Comparison of ENCODE assay signal across 18 mouse cellular contexts in the genomic region with DNA sequence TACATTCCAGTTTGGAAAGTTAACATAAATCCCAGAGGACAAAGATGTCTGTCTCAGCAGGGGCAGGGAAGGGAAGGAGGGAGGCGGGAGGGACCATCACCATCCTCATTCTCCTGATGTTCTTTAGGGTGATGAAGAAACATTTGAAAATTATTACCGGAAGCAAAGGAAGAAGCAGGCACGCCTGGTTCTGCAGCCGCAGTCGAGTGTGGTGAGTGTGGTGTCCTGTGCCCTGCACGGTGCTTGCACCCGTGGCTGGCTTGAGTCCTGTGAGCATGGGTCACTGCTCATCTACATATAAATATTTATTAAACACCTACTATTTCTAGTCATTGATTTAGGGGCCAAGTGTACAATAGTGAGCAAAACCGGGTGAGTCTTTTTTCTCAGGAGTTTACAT. TPM values are rescaled to one million over a fixed set of nuclear protein-coding genes. Genes with fewer than 3 reads are reported as not detected.
A peak's percentile ranks its signal among the peaks of the same experiment; 100 is the strongest.
DNase-seq lines count a peak whose midpoint lies in the region; ATAC-seq lines count a peak whose summit lies in the region.
"Had no signal": no experiment of that assay in that cellular context is flagged by ENCODE, and none has a peak within 500 bp of the region (broad histone marks: within the 10 kb centered on the region; RNA-seq: fewer than 3 reads in every experiment).

No protein-coding gene starts in this region.

- no peaks in the 10 kb centered on the region for H3K9me3 ChIP-seq in liver, embryonic 15.5 days (replicated peaks)
- no peaks in the 10 kb centered on the region for H3K9me3 ChIP-seq in liver, embryonic 11.5 days (ENCODE audit: control insufficient read depth, low read length)
- no peaks in the 10 kb centered on the region for H3K9me3 ChIP-seq in limb, embryonic 12.5 days
- H3K9me3 ChIP-seq: embryonic facial prominence, embryonic 15.5 days; G1E; hindbrain, embryonic 13.5 days; midbrain, embryonic 15.5 days had no signal

- ATAC-seq in liver, embryonic 15.5 days (ENCODE audit: insufficient read depth) = peak; percentile 18; the same call in 1 of the 2 replicates
- ATAC-seq in liver, embryonic 11.5 days (replicated peaks; ENCODE audit: low FRiP score) = no peak
- ATAC-seq in granulocyte monocyte progenitor cell, adult 5-6 weeks (replicated peaks; ENCODE audit: poor library complexity, severe bottlenecking) = peak; percentile 87
- no peak for ATAC-seq in limb, embryonic 12.5 days (ENCODE audit: insufficient number of reproducible peaks, insufficient read depth, low FRiP score, low TSS enrichment, low read depth)
- ATAC-seq: CD4-positive, CD25-positive, alpha-beta regulatory T cell, adult 4 months; intestine, postnatal 0 days; midbrain, embryonic 15.5 days had no signal

- no peak overlapping the region for H3K9ac ChIP-seq in liver, embryonic 15.5 days
- H3K9ac ChIP-seq in liver, embryonic 11.5 days (ENCODE audit: low read depth, low read length) = no peak overlapping the region
- H3K9ac ChIP-seq in limb, embryonic 12.5 days (replicated peaks) = no peak overlapping the region
- H3K9ac ChIP-seq: embryonic facial prominence, embryonic 15.5 days; hindbrain, embryonic 13.5 days; midbrain, embryonic 15.5 days had no signal

- peaks cover 5% of the 10 kb centered on the region for H3K4me1 ChIP-seq in liver, embryonic 15.5 days (replicated peaks)
- no peaks in the 10 kb centered on the region for H3K4me1 ChIP-seq in liver, embryonic 11.5 days (replicated peaks; ENCODE audit: control insufficient read depth, insufficient read depth, low read length)
- peaks cover 10% of the 10 kb centered on the region for H3K4me1 ChIP-seq in limb, embryonic 12.5 days (replicated peaks)
- H3K4me1 ChIP-seq: embryonic facial prominence, embryonic 15.5 days; hindbrain, embryonic 13.5 days; midbrain, embryonic 15.5 days had no signal

- H3K27me3 ChIP-seq in liver, embryonic 15.5 days = no peaks in the 10 kb centered on the region
- no peaks in the 10 kb centered on the region for H3K27me3 ChIP-seq in liver, embryonic 11.5 days (replicated peaks; ENCODE audit: control insufficient read depth, insufficient read depth, low read length)
- no peaks in the 10 kb centered on the region for H3K27me3 ChIP-seq in limb, embryonic 12.5 days
- no peaks in the 10 kb centered on the region for H3K27me3 ChIP-seq in splenic B cell, adult 2 months (ENCODE audit: control insufficient read depth, insufficient read depth, low read length, poor library complexity, severe bottlenecking)
- H3K27me3 ChIP-seq: embryonic facial prominence, embryonic 15.5 days; hindbrain, embryonic 13.5 days; midbrain, embryonic 15.5 days had no signal

- no peak overlapping the region for H3K4me2 ChIP-seq in liver, embryonic 15.5 days
- no peak overlapping the region for H3K4me2 ChIP-seq in liver, embryonic 11.5 days
- peak overlapping the region; percentile 16 for H3K4me2 ChIP-seq in limb, embryonic 12.5 days
- H3K4me2 ChIP-seq: embryonic facial prominence, embryonic 15.5 days; hindbrain, embryonic 13.5 days; midbrain, embryonic 15.5 days had no signal

- no peak overlapping the region for H3K27ac ChIP-seq in liver, embryonic 15.5 days (replicated peaks)
- H3K27ac ChIP-seq in liver, embryonic 11.5 days (ENCODE audit: low read depth, low read length) = no peak overlapping the region
- no peak overlapping the region for H3K27ac ChIP-seq in limb, embryonic 12.5 days
- H3K27ac ChIP-seq: embryonic facial prominence, embryonic 15.5 days; hindbrain, embryonic 13.5 days; layer of hippocampus, adult 2 months; midbrain, embryonic 15.5 days had no signal

- H3K36me3 ChIP-seq in liver, embryonic 15.5 days (replicated peaks) = peaks cover 62% of the 10 kb centered on the region
- peaks cover 5% of the 10 kb centered on the region; the same call in 1 of the 2 replicates for H3K36me3 ChIP-seq in liver, embryonic 11.5 days (ENCODE audit: control insufficient read depth, insufficient read depth, low read length)
- H3K36me3 ChIP-seq in limb, embryonic 12.5 days = no peaks in the 10 kb centered on the region
- H3K36me3 ChIP-seq in splenic B cell, adult 2 months (ENCODE audit: control insufficient read depth, insufficient read depth, low read length, poor library complexity, severe bottlenecking) = peaks cover 18% of the 10 kb centered on the region; the same call in 1 of the 2 replicates
- H3K36me3 ChIP-seq: embryonic facial prominence, embryonic 15.5 days; hindbrain, embryonic 13.5 days; midbrain, embryonic 15.5 days had no signal

- no peak overlapping the region for H3K4me3 ChIP-seq in liver, embryonic 15.5 days (replicated peaks)
- H3K4me3 ChIP-seq in liver, embryonic 11.5 days (ENCODE audit: low read depth, low read length) = no peak overlapping the region
- H3K4me3 ChIP-seq in limb, embryonic 12.5 days (replicated peaks) = no peak overlapping the region
- H3K4me3 ChIP-seq: embryonic facial prominence, embryonic 15.5 days; hindbrain, embryonic 13.5 days; layer of hippocampus, adult 2 months; midbrain, embryonic 15.5 days had no signal

- no peak for DNase-seq in liver, embryonic 11.5 days (ENCODE audit: low spot score)
- peak; percentile 18 for DNase-seq in splenic B cell, adult 2 months (ENCODE audit: low read depth, low spot score)
- DNase-seq in thymus, postnatal 10 days (ENCODE audit: low spot score in 2 of 2) = no peak
- DNase-seq in adrenal gland, adult 2 months = no peak
- DNase-seq: cerebellum, adult 9-11 months; gastrocnemius, postnatal 10 days; lung, adult 2 months; thymus, adult 2 months had no signal

- WGBS in liver, embryonic 15.5 days (ENCODE audit: insufficient replicate concordance) = 37% methylated on average over 8 of the region's 8 CpGs
- WGBS in liver, embryonic 11.5 days = 81% methylated on average over 8 of the region's 8 CpGs
- WGBS in limb, embryonic 12.5 days = 52% methylated on average over 8 of the region's 8 CpGs

RNA-seq across cellular contexts. Expression of gene Exoc6, which starts 35.5 kb away (rescaled TPM):
- polyA plus RNA-seq in liver, embryonic 15.5 days (2015; fragmentation: Nextera tagmentation; extraction: Ambion mirVana) = 27.2 and 27.5 TPM in 2 replicates
- polyA plus RNA-seq in liver, embryonic 11.5 days (2014; fragmentation: Nextera tagmentation; extraction: Ambion mirVana) = 53.3 and 62.0 TPM in 2 replicates
- 36.4 and 44.3 TPM in 2 replicates for total RNA-seq in granulocyte monocyte progenitor cell, adult 5-6 weeks (2014; fragmentation: Nextera tagmentation)
- total RNA-seq in granulocyte monocyte progenitor cell, adult 5-6 weeks (2017) = 73.0 and 73.8 TPM in 2 replicates
- 6.7 and 7.4 TPM in 2 replicates for polyA plus RNA-seq in limb, embryonic 12.5 days (2016; fragmentation: Nextera tagmentation; extraction: Ambion mirVana)
- total RNA-seq in adrenal gland, adult 2 months (2021) = 10 to 100 TPM; 20.5 to 20.9 TPM
- 3.3 and 3.7 TPM in 2 replicates for polyA plus RNA-seq in adrenal gland, adult 2 months (2012; rRNA removed)

Comparison
In these comparisons a context has a peak if more than half of its experiments do, and no peak if none do; other contexts are left out.
1. ATAC-seq: peak in liver, embryonic 15.5 days (single experiment) and granulocyte monocyte progenitor cell, adult 5-6 weeks (single experiment); none in liver, embryonic 11.5 days (single experiment) and limb, embryonic 12.5 days (single experiment).